Mouse (Mus musculus) natural killer cell, adult 2 months (primary cell): ENCODE data around the gene Tbc1d5.

Experiments used
- DNase-seq, 2 experiments: peaks; one replicate each; pipeline ENCODE4 v3.0.0; 2022; ENCODE audit warnings: low spot score in 2 of 2

The Tbc1d5 gene

DNA sequence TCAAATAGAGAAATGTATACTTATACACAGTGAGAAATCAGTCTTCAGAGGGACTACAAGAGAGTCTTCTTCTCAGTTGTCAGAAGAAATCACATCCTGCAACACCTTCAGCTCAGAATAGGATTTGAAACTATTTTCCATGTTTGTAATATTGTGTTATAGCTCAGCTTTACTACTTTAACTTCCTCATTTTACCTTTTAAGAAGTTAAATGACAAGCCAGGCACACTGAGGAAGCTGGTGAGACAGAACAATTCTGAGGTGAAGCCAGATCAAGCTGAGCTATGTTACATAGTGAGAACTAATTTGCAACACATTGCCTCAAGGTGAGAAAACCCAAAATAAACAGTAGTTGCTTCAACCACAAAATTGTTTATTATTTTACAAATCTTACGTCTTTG, 135.3 kb downstream of the Tbc1d5 start:
- no peak for DNase-seq

- DNase-seq, result no peak
These were observed 138.3 kb downstream of the Tbc1d5 start for GRCm38 (mm10) chr17:51040861-51041260.

DNA sequence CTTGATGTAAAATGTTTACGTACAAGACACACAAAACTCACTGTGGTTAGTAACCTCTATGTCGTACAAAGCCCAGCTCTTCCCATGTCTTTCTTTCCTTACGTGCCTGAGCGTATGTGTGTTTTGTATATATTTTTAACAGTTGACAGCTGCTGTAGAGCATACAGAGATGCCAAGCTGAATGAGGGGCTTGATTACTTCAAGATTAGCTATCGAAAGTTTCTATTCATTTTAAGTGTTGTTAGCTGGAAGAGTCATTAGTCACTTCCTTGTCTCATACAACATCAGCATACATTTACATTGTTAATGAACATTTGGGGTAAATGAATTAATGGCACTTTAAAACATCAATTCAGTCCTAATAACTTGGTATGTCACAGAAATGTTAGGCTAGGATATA, 155.9 kb downstream of the Tbc1d5 start:
- DNase-seq, result no peak

DNA sequence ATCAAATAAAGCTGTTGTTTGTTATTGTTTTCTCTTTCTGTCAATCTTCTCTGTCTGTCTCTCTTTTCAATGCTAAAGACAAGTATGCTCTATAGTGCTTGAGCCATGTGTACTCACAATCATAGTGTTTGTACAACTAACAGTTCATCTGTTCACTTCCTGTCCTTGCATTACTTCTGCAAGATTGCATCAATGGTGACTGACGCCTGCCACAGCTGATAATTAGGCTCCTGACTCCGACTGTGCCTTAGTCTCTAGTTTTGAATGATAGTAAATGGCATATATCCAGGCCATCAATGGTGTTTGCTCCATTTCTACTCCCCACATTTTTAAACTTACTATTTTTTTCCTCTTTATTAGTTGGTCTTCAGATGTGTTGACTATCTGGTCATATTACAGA, 162.8 kb downstream of the Tbc1d5 start:
- no peak for DNase-seq

DNA sequence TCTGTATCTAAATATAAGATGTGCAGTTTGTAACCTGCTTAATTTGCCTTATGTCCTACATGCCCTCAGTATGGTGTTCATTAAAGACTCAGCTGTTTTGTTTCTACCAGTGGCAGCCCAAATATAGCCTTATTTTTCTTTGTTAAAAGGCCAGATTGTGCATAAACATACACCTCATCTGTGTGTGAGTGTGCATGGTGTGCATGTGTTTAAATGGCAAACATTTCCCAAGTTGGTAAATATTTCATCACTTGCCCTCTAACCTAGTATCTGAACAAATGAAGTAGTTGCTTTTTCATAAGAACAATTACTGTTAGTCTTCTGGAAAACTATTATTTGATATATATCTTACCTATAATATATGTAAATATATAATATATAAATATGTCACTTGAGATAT, 165.2 kb downstream of the Tbc1d5 start:
- no peak for DNase-seq

- no peak for DNase-seq
These were observed 176.0 kb downstream of the Tbc1d5 start for GRCm38 (mm10) chr17:51003179-51003578.

- DNase-seq, result no peak
These were observed 180.9 kb downstream of the Tbc1d5 start for GRCm38 (mm10) chr17:50998216-50998615.

DNA sequence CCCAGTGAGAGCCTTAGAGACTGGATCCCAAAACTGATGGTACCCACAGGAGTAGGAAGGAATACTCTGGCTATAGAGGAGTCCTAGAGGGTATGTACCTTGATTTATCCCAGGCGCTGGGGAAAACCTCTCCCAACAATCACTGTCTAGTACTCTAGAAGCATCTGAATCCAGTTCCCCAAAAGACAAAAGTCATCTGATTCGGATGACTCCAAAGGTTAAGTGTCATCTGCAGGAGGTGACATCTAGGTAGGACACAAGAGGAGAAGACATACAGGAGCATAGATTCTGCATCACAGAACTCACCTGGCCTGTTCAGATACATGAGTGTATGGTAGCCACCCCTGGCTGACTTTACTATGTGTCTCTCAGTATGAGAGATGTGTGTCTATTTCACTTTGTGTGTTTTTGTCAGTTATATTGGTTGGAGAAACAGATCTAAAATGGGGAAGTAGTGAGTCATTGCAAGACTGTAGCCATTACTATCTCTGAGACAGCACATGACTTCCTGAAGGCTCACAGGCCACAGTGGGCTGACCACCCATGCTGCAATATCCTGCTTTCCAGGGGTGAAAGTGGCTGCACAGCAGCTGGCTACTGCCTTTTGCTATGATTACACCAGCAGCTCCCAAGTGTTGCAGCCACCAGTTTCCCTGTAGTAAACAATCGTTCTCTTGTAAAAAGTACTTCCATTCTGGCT, 185.7 kb downstream of the Tbc1d5 start:
- peak; percentile 49 to 74 for DNase-seq

DNA sequence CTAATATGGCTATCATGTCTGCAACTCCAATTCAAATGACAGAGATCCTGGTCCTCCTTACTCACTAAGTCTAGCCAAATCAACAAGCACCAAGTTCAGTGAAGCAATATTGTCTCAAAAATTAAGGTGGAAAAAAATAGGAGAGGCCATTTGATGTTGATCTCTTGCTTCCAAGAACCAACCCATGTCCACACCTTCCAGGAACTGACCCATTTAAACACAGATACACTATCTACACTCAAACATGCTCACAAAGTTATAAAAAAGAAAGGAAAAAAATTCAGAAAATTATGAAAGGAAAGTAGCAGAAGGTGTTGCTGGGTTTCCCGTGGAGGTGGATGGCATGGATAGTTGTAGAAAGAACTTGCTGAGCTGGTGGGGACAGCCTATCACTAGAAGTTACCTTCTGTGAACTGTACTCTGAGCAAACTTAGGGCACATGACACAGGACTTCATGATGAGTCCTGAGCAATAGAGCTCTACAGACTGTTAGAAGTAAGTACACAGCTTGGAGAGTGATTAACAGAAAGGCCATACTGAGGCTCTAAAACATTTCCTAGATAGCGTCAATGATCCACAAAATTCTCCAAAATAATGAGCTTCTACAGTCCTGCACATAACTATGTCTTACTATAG, 188.3 kb downstream of the Tbc1d5 start:
- DNase-seq, result no peak

- no peak for DNase-seq
These were observed 191.2 kb downstream of the Tbc1d5 start for GRCm38 (mm10) chr17:50987935-50988334.

DNA sequence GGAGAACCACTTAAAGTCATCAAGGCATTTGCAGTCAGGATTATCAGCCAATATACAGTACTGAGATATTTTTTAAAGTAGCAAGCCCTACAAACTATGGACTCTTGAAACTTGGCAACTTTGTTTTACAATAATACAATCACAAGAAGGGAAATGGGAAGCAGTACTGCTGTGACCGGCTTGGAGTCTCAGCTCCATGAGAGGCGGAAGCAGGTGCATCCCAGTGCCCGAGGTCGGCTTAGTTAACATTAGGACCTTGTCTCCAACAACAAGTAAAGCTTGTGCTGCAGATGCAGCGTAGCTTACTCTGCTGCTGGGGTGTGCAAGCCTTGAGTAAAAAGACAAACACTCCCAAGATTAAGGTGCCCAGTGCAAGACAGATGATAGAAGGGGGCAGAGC, 197.2 kb downstream of the Tbc1d5 start:
- no peak for DNase-seq

DNA sequence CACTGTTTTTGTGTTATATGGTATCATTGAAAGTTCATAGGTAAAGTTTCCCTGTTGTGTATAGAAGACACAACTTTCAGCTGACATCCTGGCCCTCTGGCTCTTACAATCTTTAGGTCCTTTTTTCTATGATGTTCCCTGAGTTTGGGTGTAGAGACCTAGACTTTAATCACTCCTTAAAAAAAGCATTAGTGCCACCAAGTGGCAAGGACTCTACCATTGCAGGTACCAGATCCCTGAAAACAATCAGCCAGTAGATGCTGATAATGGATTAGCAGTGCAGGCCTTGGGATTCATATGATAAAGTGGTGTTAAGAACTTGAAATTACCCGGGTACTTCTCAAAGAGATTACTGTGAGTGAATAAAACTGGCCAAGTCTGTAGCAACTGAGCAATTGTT, 207.0 kb downstream of the Tbc1d5 start:
- DNase-seq, result no peak

GRCm38 (mm10) chr17:50966147-50966546, 213.0 kb downstream of the Tbc1d5 start:
- no peak for DNase-seq

DNA sequence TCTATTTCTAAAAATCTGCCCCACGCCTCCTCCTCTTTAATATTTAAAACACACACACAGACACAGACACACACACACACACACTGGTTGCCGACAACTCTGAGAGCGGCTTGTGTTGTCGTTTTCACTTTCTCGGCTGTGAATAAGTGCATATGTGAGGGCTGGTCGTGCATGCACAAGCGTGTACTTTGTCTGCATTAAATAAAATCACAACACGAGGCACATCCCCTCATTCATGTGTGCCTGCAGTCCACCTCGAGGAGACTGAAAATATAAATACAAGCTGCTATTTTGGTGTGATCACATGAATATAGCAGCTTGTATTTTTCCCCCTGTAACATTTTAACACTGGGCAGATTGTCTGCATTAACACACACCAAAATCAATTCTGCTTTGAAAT, 224.8 kb downstream of the Tbc1d5 start:
- DNase-seq, result no peak

DNA sequence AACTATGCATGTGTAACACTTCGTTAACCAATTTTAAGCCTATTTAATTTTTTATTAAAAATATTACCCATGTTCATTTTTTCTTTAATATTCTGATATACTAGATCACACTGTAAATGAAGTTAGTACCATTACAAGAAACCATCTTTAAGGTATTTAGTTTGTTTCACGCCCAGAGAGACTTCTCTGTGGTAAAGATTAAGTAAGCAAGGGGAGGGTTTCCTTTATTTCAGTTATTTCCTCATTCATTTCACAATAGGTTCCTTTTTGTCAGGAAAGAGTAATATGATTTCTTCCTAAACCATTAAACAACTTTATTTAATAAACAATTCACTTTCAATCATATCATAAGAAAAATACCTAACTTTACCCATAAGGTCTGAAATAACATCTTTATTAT, 256.8 kb downstream of the Tbc1d5 start:
- no peak for DNase-seq

- DNase-seq, result no peak
These were observed 263.9 kb downstream of the Tbc1d5 start for GRCm38 (mm10) chr17:50915216-50915615.

DNA sequence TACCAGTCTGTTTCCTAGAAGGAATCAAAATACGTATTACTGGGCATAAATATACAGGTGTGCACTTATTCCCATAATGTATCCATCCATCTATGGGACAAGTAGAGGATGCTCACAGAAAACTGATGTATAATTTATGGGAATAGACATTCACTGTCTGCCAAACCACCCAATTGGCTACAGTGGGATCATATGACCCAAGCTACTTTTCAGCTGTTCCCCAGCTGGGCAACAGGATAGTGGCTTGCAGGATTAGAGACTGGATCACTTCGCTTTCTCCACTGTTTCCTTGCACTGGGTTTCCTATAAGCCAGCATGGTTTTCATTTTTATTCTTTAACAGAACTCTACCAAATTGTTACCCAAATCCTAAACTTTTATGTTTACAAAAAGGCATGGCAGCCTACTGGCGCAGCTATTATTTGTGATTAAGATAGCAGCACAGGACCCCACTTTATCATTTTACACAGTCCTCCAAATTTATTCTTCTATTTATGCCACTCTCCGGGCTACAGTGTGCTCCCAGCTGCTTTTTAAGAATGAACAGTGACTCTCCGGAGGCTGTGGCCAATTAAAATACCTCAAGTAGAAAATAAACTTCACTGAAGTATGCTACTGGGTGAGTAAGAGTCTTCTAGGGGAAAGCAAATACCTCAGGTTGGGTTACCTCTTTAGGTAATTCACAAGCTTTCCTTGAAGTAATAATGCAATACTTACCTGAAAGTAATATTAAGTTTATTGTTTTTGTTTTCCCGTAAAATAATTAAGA, 270.4 kb downstream of the Tbc1d5 start:
- DNase-seq, result no peak

DNA sequence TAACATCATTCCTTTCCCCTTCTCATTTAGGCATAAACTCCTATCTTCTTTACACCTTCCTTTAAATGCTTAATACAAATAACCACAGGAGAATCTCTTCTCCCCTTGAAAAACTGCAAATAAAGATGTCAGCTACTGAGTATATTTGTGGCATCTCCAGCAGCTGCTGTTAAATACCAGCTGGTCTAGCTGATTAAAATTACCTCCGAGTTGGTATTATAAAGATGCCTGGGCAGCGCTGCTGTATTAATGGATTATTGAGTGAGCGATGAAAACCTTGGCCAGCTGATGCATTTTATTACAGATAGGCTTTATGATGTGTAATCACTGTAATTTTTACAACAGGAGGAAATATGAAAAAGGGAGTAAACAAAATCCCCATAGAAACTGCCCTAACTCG, 271.0 kb downstream of the Tbc1d5 start:
- no peak for DNase-seq

DNA sequence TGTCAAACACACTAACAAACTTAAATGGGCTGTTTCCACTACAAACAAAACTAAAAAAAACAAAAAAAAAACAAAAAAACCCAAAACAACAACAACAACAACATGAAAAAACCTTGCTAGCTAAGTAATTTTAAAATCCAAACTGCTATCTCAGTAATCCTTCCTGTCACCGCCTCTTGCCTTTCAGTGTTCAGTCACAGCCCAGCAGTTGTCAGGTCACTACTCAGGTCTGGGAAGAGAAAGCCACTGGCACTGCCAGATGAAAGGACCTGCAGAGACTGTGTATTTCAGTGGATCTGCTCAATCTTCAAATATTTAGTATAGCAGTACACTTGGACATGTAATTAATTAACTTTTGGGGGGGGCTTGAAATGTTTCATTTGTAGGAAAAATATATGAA, 272.5 kb downstream of the Tbc1d5 start:
- DNase-seq, result no peak

- DNase-seq, result no peak
These were observed 274.7 kb downstream of the Tbc1d5 start for GRCm38 (mm10) chr17:50904463-50904862.

GRCm38 (mm10) chr17:50897867-50898266, 281.3 kb downstream of the Tbc1d5 start:
- no peak for DNase-seq

DNA sequence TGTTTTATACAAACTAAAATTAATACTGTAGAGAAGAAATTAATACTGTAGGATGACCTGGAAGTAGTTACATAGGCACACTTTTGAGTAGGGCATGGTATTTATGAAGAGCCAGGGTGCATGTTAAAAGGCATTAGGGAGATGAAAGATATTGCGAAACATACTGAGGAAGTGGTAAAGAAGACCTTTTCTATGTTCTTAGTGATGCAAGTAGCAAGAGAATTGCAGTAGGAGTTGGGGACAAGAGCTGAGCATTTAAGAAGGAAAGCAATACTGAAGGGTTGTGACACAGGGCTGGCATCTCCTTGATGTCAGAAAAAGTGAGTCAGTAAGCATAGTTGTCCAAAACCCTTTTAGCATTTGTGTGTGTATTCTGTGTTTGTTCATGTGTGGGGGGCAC, 289.7 kb downstream of the Tbc1d5 start:
- DNase-seq, result no peak

- no peak for DNase-seq
These were observed 299.2 kb downstream of the Tbc1d5 start for GRCm38 (mm10) chr17:50879910-50880309.
